Mouse (Mus musculus): ENCODE data around the gene Pygl. TPM values are rescaled to one million over a fixed set of nuclear protein-coding genes. Genes with fewer than 3 reads are reported as not detected.
"Not testable (repeated sequence)": the region's sequence is repeated elsewhere in the genome, so short reads cannot be mapped to it uniquely, and the experiment has no call there.

Pygl gene
- total RNA-seq, 2 experiments from 2014 or later, result 3.9 to 5.7 TPM

GRCm38 (mm10) chr12:70167950-70168349 is 63.3 kb downstream of the Pygl start:
- DNase-seq (ENCODE audit: low spot score), result no peak
- intact Hi-C loops (cut with DNase I), result no loop called here

GRCm38 (mm10) chr12:70164741-70165140 is 66.5 kb downstream of the Pygl start:
- intact Hi-C loops (cut with DNase I), result no loop called here
- DNase-seq (ENCODE audit: low spot score), result no peak

- intact Hi-C loops (cut with DNase I), result no loop called here
- no peak for DNase-seq (ENCODE audit: low spot score)
Observed at GRCm38 (mm10) chr12:70161057-70161456, 70.2 kb downstream of the Pygl start.

GRCm38 (mm10) chr12:70157292-70158066 is 73.8 kb downstream of the Pygl start:
- no peak for DNase-seq (ENCODE audit: low spot score)
- intact Hi-C loops (cut with DNase I), result no loop called here

GRCm38 (mm10) chr12:70156222-70156621 is 75.1 kb downstream of the Pygl start:
- intact Hi-C loops (cut with DNase I), result no loop called here
- no peak for DNase-seq (ENCODE audit: low spot score)

GRCm38 (mm10) chr12:70153842-70154241 is 77.4 kb downstream of the Pygl start, which contains the start of gene Abhd12b:
Abhd12b (plus strand) TSS chr12:70154142.
- intact Hi-C loops (cut with DNase I), result no loop called here
- DNase-seq (ENCODE audit: low spot score), result no peak

GRCm38 (mm10) chr12:70148631-70149265 is 82.5 kb downstream of the Pygl start:
- no peak for DNase-seq (ENCODE audit: low spot score)
- intact Hi-C loops (cut with DNase I), result loop anchor here (5.0 kb wide), 3 partner anchors 36 to 186 kb away; partner anchors contain the start of gene Nin

GRCm38 (mm10) chr12:70147986-70148630 is 83.2 kb downstream of the Pygl start:
- DNase-seq (ENCODE audit: low spot score), result no peak
- intact Hi-C loops (cut with DNase I), result loop anchor here (5.0 kb wide), 3 partner anchors 36 to 186 kb away; partner anchors contain the start of gene Nin

- intact Hi-C loops (cut with DNase I), result loop anchor here (5.0 kb wide), 3 partner anchors 33 to 183 kb away; partner anchors contain the start of gene Nin
- no peak for DNase-seq (ENCODE audit: low spot score)
Observed at GRCm38 (mm10) chr12:70145586-70145985, 85.7 kb downstream of the Pygl start.

GRCm38 (mm10) chr12:70144637-70145448 is 86.4 kb downstream of the Pygl start:
- no peak for DNase-seq (ENCODE audit: low spot score)
- intact Hi-C loops (cut with DNase I), result loop anchor here (5.0 kb wide), 4 partner anchors 33 to 183 kb away; partner anchors contain the start of gene Nin

GRCm38 (mm10) chr12:70144106-70144587 is 87.1 kb downstream of the Pygl start:
- DNase-seq (ENCODE audit: low spot score), result not testable (repeated sequence)
- intact Hi-C loops (cut with DNase I), result loop anchor here (5.0 kb wide), 1 partner anchor 82 kb away; no protein-coding TSS in a partner anchor

GRCm38 (mm10) chr12:70140993-70141576 is 90.2 kb downstream of the Pygl start:
- no peak for DNase-seq (ENCODE audit: low spot score)
- intact Hi-C loops (cut with DNase I), result loop anchor here (5.0 kb wide), 1 partner anchor 79 kb away; no protein-coding TSS in a partner anchor

Other genes with a start within 250 kb of the Pygl start
- gene Sav1, start 244.5 kb downstream of the Pygl start, total RNA-seq (2021), result 10 to 100 TPM; 24.0 to 25.0 TPM
- 10 to 100 TPM; 17.2 to 18.2 TPM for gene Nin, start 117.8 kb downstream of the Pygl start, total RNA-seq (2021)
- not detected for gene Abhd12b, start 77.3 kb downstream of the Pygl start, total RNA-seq (2021)
- under 1 TPM; 0.08 to 0.22 TPM for gene Trim9, start 116.1 kb upstream of the Pygl start, total RNA-seq (2021)
- 10 to 100 TPM; 42.3 to 48.2 TPM for gene Tmx1, start 221.6 kb upstream of the Pygl start, total RNA-seq (2021)

All from heart, postnatal 25 days (tissue).